Mouse (Mus musculus): ENCODE results near the gene Hoxb5.

Gene Hoxb5

GRCm38 (mm10) chr11:96341701-96342575 is 38.8 kb downstream of the Hoxb5 start:
- in situ Hi-C loops (cut with MboI; ENCODE audit: low pct_unique_long_range_greater_than_20kb in 1 of 2, low sequenced_read_pairs in 2 of 2, unreplicated experiment in 1 of 2) = loop anchor here in 1 of 2 experiments (25.0 kb wide), 1 partner anchor 670 kb away; the partner anchor contains the start of gene Sp6

GRCm38 (mm10) chr11:96342576-96342930 is 39.4 kb downstream of the Hoxb5 start:
- in situ Hi-C loops (cut with MboI; ENCODE audit: low pct_unique_long_range_greater_than_20kb in 1 of 2, low sequenced_read_pairs in 2 of 2, unreplicated experiment in 1 of 2) = loop anchor here in 1 of 2 experiments (25.0 kb wide), 1 partner anchor 670 kb away; the partner anchor contains the start of gene Sp6

GRCm38 (mm10) chr11:96343206-96343745 is 40.1 kb downstream of the Hoxb5 start:
- in situ Hi-C loops (cut with MboI; ENCODE audit: low pct_unique_long_range_greater_than_20kb in 1 of 2, low sequenced_read_pairs in 2 of 2, unreplicated experiment in 1 of 2) = loop anchor here in 1 of 2 experiments (25.0 kb wide), 1 partner anchor 669 kb away; the partner anchor contains the start of gene Sp6

- in situ Hi-C loops (cut with MboI; ENCODE audit: low pct_unique_long_range_greater_than_20kb in 1 of 2, low sequenced_read_pairs in 2 of 2, unreplicated experiment in 1 of 2) = loop anchor here in 1 of 2 experiments (25.0 kb wide), 1 partner anchor 668 kb away; the partner anchor contains the start of gene Sp6
Measured at GRCm38 (mm10) chr11:96344061-96344877, 41.1 kb downstream of the Hoxb5 start.

GRCm38 (mm10) chr11:96344878-96345159 is 41.7 kb downstream of the Hoxb5 start:
- in situ Hi-C loops (cut with MboI; ENCODE audit: low pct_unique_long_range_greater_than_20kb in 1 of 2, low sequenced_read_pairs in 2 of 2, unreplicated experiment in 1 of 2) = loop anchor here in 1 of 2 experiments (25.0 kb wide), 1 partner anchor 667 kb away; the partner anchor contains the start of gene Sp6

GRCm38 (mm10) chr11:96345220-96345892 is 42.2 kb downstream of the Hoxb5 start:
- in situ Hi-C loops (cut with MboI; ENCODE audit: low pct_unique_long_range_greater_than_20kb in 1 of 2, low sequenced_read_pairs in 2 of 2, unreplicated experiment in 1 of 2) = loop anchor here in 1 of 2 experiments (25.0 kb wide), 1 partner anchor 667 kb away; the partner anchor contains the start of gene Sp6

GRCm38 (mm10) chr11:96345893-96346806 is 43.0 kb downstream of the Hoxb5 start:
- in situ Hi-C loops (cut with MboI; ENCODE audit: low pct_unique_long_range_greater_than_20kb in 1 of 2, low sequenced_read_pairs in 2 of 2, unreplicated experiment in 1 of 2) = loop anchor here in 1 of 2 experiments (25.0 kb wide), 1 partner anchor 666 kb away; the partner anchor contains the start of gene Sp6

- in situ Hi-C loops (cut with MboI; ENCODE audit: low pct_unique_long_range_greater_than_20kb in 1 of 2, low sequenced_read_pairs in 2 of 2, unreplicated experiment in 1 of 2) = loop anchor here in 1 of 2 experiments (25.0 kb wide), 1 partner anchor 665 kb away; the partner anchor contains the start of gene Sp6
Measured at GRCm38 (mm10) chr11:96346916-96347520, 43.9 kb downstream of the Hoxb5 start.

- in situ Hi-C loops (cut with MboI; ENCODE audit: low pct_unique_long_range_greater_than_20kb in 1 of 2, low sequenced_read_pairs in 2 of 2, unreplicated experiment in 1 of 2) = loop anchor here in 1 of 2 experiments (25.0 kb wide), 1 partner anchor 665 kb away; the partner anchor contains the start of gene Sp6
Measured at GRCm38 (mm10) chr11:96347717-96348116, 44.6 kb downstream of the Hoxb5 start.

- in situ Hi-C loops (cut with MboI; ENCODE audit: low pct_unique_long_range_greater_than_20kb in 1 of 2, low sequenced_read_pairs in 2 of 2, unreplicated experiment in 1 of 2) = loop anchor here in 1 of 2 experiments (25.0 kb wide), 1 partner anchor 664 kb away; the partner anchor contains the start of gene Sp6
Measured at GRCm38 (mm10) chr11:96348141-96348928, 45.2 kb downstream of the Hoxb5 start.

GRCm38 (mm10) chr11:96348988-96349387 is 45.9 kb downstream of the Hoxb5 start:
- in situ Hi-C loops (cut with MboI; ENCODE audit: low pct_unique_long_range_greater_than_20kb in 1 of 2, low sequenced_read_pairs in 2 of 2, unreplicated experiment in 1 of 2) = loop anchor here in 1 of 2 experiments (25.0 kb wide), 1 partner anchor 663 kb away; the partner anchor contains the start of gene Sp6

GRCm38 (mm10) chr11:96349491-96350340 is 46.6 kb downstream of the Hoxb5 start:
- in situ Hi-C loops (cut with MboI; ENCODE audit: low pct_unique_long_range_greater_than_20kb in 1 of 2, low sequenced_read_pairs in 2 of 2, unreplicated experiment in 1 of 2) = loop anchor here in 1 of 2 experiments (25.0 kb wide), 1 partner anchor 663 kb away; the partner anchor contains the start of gene Sp6

GRCm38 (mm10) chr11:96350341-96350624 is 47.1 kb downstream of the Hoxb5 start, which contains the start of gene Hoxb2:
Gene Hoxb2, plus strand, starts transcription at chr11:96350525.
- in situ Hi-C loops (cut with MboI; ENCODE audit: low pct_unique_long_range_greater_than_20kb in 1 of 2, low sequenced_read_pairs in 2 of 2, unreplicated experiment in 1 of 2) = no loop called here

- in situ Hi-C loops (cut with MboI; ENCODE audit: low pct_unique_long_range_greater_than_20kb in 1 of 2, low sequenced_read_pairs in 2 of 2, unreplicated experiment in 1 of 2) = no loop called here
Measured at GRCm38 (mm10) chr11:96350791-96351190, 47.7 kb downstream of the Hoxb5 start.

- in situ Hi-C loops (cut with MboI; ENCODE audit: low pct_unique_long_range_greater_than_20kb in 1 of 2, low sequenced_read_pairs in 2 of 2, unreplicated experiment in 1 of 2) = no loop called here
Measured at GRCm38 (mm10) chr11:96351312-96351711, 48.2 kb downstream of the Hoxb5 start.

Measured in mouse embryonic stem cell (cell line).